Mouse (Mus musculus): ENCODE data around the gene Ubr1. TPM values are rescaled to one million over a fixed set of nuclear protein-coding genes. Genes with fewer than 3 reads are reported as not detected.

Ubr1 gene
- polyA plus RNA-seq, 1 experiment, result 24.2 TPM

DNA sequence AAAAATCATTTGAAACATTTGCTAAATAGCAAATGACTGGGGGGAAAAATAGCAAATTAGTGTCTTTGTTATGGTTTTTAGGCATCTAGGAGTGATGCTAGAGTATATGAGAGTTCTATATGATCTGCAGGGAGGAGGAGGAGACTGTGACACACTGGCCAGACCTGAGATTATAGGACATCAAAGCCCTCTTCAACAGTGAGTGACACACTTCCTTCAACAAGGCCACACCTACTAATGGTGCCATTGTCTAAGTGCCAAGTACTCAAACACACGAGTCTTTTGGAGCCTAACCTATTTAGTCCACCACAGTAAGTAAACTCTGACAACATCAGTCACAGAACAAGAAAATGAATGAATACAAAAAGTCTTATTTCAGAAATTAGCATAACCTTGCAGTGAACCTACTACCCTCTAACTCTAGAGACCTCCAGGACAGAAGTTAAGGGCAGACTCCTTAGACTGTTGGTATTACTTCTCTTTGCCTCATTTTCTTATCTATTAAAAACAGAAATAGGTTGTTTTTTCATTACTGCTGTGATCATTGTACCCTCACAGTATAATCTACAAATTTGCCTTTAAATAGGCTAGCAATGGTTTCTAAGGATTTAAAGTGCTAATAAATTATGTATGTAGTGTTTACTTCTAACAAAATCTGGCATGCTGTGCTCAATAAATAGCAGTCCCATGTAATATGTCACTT lies 143.4 kb downstream of the Ubr1 start:
- DNase-seq, result no peak
- Histone ChIP-seq H3K4me1 (ENCODE audit: control insufficient read depth, insufficient read depth, low read length) (no peaks in the 10 kb centered on the region), H3K27ac (ENCODE audit: insufficient read depth, low read length) (no peak overlapping the region), H3K4me3 (replicated peaks; ENCODE audit: insufficient read depth, low read depth, low read length) (no peak overlapping the region), H3K27me3 (ENCODE audit: control insufficient read depth, insufficient read depth, low read length) (no peaks in the 10 kb centered on the region)
- TF ChIP-seq CTCF (IDR thresholded peaks at IDR 0.05; ENCODE audit: borderline replicate concordance, insufficient read depth, low read depth, low read length) (no peak), POLR2A (IDR thresholded peaks at IDR 0.05; ENCODE audit: borderline replicate concordance, insufficient read depth, low read length) (no peak)
- 19% methylated on average over 1 of the region's 1 CpGs for WGBS

Other genes with a start within 250 kb of the Ubr1 start
- 37.8 and 45.8 TPM in 2 replicates for gene Cdan1, start 120.6 kb downstream of the Ubr1 start, polyA plus RNA-seq (2012; rRNA removed)
- 31.7 and 32.5 TPM in 2 replicates for gene Ttbk2, start 120.1 kb downstream of the Ubr1 start, polyA plus RNA-seq (2012; rRNA removed)
- 68.0 and 73.6 TPM in 2 replicates for gene Tmem62, start 6.3 kb upstream of the Ubr1 start, polyA plus RNA-seq (2012; rRNA removed)
- gene Ccndbp1, start 37.7 kb upstream of the Ubr1 start, polyA plus RNA-seq (2012; rRNA removed), result 155 and 179 TPM in 2 replicates
- 0.38 and 0.51 TPM in 2 replicates for gene Epb42, start 66.4 kb upstream of the Ubr1 start, polyA plus RNA-seq (2012; rRNA removed)
- 2.7 and 3.2 TPM in 2 replicates for gene Tgm5, start 115.1 kb upstream of the Ubr1 start, polyA plus RNA-seq (2012; rRNA removed)
- gene Tgm7, start 139.1 kb upstream of the Ubr1 start, polyA plus RNA-seq (2012; rRNA removed), result 1.3 and 1.4 TPM in 2 replicates
- 26.3 and 26.7 TPM in 2 replicates for gene Adal, start 169.7 kb upstream of the Ubr1 start, polyA plus RNA-seq (2012; rRNA removed)
- gene Lcmt2, start 169.9 kb upstream of the Ubr1 start, polyA plus RNA-seq (2012; rRNA removed), result 9.2 and 10.6 TPM in 2 replicates
- gene Tubgcp4, start 199.9 kb upstream of the Ubr1 start, polyA plus RNA-seq (2012; rRNA removed), result 40.2 and 47.4 TPM in 2 replicates
- 6.4 and 6.8 TPM in 2 replicates for gene Zscan29, start 200.4 kb upstream of the Ubr1 start, polyA plus RNA-seq (2012; rRNA removed)